Mouse (Mus musculus): ENCODE results near the gene Bcl9. TPM values are rescaled to one million over a fixed set of nuclear protein-coding genes. Genes with fewer than 3 reads are reported as not detected.
A peak's percentile ranks its signal among the peaks of the same experiment; 100 is the strongest.

Gene Bcl9
- total RNA-seq, 2 experiments from 2014 or later = 64.7 to 67.6 TPM

GRCm38 (mm10) chr3:97239793-97240192, 57.9 kb downstream of the Bcl9 start:
- TF ChIP-seq CTCF (conservative IDR thresholded peaks at IDR 0.05) = no peak
- DNase-seq (ENCODE audit: low spot score in 2 of 2) = no peak
- no peak overlapping the region for H3K27ac ChIP-seq
- H3K4me3 ChIP-seq = no peak overlapping the region

- Histone ChIP-seq H3K4me3 (no peak overlapping the region), H3K27ac (no peak overlapping the region)
- DNase-seq (ENCODE audit: low spot score in 2 of 2) = no peak
- no peak for TF ChIP-seq CTCF (conservative IDR thresholded peaks at IDR 0.05)
These were observed 58.4 kb downstream of the Bcl9 start for GRCm38 (mm10) chr3:97239316-97239715.

GRCm38 (mm10) chr3:97238521-97238920, 59.2 kb downstream of the Bcl9 start:
- no peak for DNase-seq (ENCODE audit: low spot score in 2 of 2)
- H3K27ac ChIP-seq = no peak overlapping the region
- no peak for TF ChIP-seq CTCF (conservative IDR thresholded peaks at IDR 0.05)
- H3K4me3 ChIP-seq = no peak overlapping the region

- no peak overlapping the region for H3K4me3 ChIP-seq
- no peak overlapping the region for H3K27ac ChIP-seq
- TF ChIP-seq CTCF (conservative IDR thresholded peaks at IDR 0.05) = no peak
- no peak for DNase-seq (ENCODE audit: low spot score in 2 of 2)
These were observed 60.3 kb downstream of the Bcl9 start for GRCm38 (mm10) chr3:97237403-97237802.

GRCm38 (mm10) chr3:97234797-97235196, 62.9 kb downstream of the Bcl9 start:
- no peak overlapping the region for H3K27ac ChIP-seq
- no peak for DNase-seq (ENCODE audit: low spot score in 2 of 2)
- no peak overlapping the region for H3K4me3 ChIP-seq
- no peak for TF ChIP-seq CTCF (conservative IDR thresholded peaks at IDR 0.05)

GRCm38 (mm10) chr3:97232328-97232727, 65.4 kb downstream of the Bcl9 start:
- H3K4me3 ChIP-seq = no peak overlapping the region
- DNase-seq (ENCODE audit: low spot score in 2 of 2) = no peak
- no peak overlapping the region for H3K27ac ChIP-seq
- no peak for TF ChIP-seq CTCF (conservative IDR thresholded peaks at IDR 0.05)

- DNase-seq (ENCODE audit: low spot score in 2 of 2) = no peak
- no peak overlapping the region for H3K4me3 ChIP-seq
- TF ChIP-seq CTCF (conservative IDR thresholded peaks at IDR 0.05) = no peak
- no peak overlapping the region for H3K27ac ChIP-seq
These were observed 65.9 kb downstream of the Bcl9 start for GRCm38 (mm10) chr3:97231857-97232256.

- Histone ChIP-seq H3K4me3 (no peak overlapping the region), H3K27ac (peak overlapping the region; percentile 56; the same call in 1 of the 2 replicates)
- DNase-seq (ENCODE audit: low spot score in 2 of 2) = no peak
- TF ChIP-seq CTCF (conservative IDR thresholded peaks at IDR 0.05) = peak; percentile 60
These were observed 66.9 kb downstream of the Bcl9 start for GRCm38 (mm10) chr3:97230631-97231404.

- peak overlapping the region; percentile 56 for H3K4me3 ChIP-seq
- H3K27ac ChIP-seq = peak overlapping the region; percentile 96
- no peak for TF ChIP-seq CTCF (conservative IDR thresholded peaks at IDR 0.05)
- DNase-seq (ENCODE audit: low spot score in 2 of 2) = no peak
These were observed 69.3 kb downstream of the Bcl9 start for GRCm38 (mm10) chr3:97228457-97228856.

- H3K4me3 ChIP-seq = peak overlapping the region; percentile 56
- no peak for DNase-seq (ENCODE audit: low spot score in 2 of 2)
- no peak for TF ChIP-seq CTCF (conservative IDR thresholded peaks at IDR 0.05)
- H3K27ac ChIP-seq = peak overlapping the region; percentile 96
These were observed 69.7 kb downstream of the Bcl9 start for GRCm38 (mm10) chr3:97228020-97228419.

- peak; percentile 94 to 95 for DNase-seq (ENCODE audit: low spot score in 2 of 2)
- TF ChIP-seq CTCF (conservative IDR thresholded peaks at IDR 0.05) = peak; percentile 40
- Histone ChIP-seq H3K4me3 (peak overlapping the region; percentile 56), H3K27ac (peak overlapping the region; percentile 96)
These were observed 70.3 kb downstream of the Bcl9 start for GRCm38 (mm10) chr3:97227259-97228005.

GRCm38 (mm10) chr3:97226719-97227118, 71.0 kb downstream of the Bcl9 start:
- peak overlapping the region; percentile 75 for H3K27ac ChIP-seq
- peak overlapping the region; percentile 56 for H3K4me3 ChIP-seq
- DNase-seq (ENCODE audit: low spot score in 2 of 2) = no peak
- no peak for TF ChIP-seq CTCF (conservative IDR thresholded peaks at IDR 0.05)

- DNase-seq (ENCODE audit: low spot score in 2 of 2) = no peak
- Histone ChIP-seq H3K27ac (no peak overlapping the region), H3K4me3 (no peak overlapping the region)
- no peak for TF ChIP-seq CTCF (conservative IDR thresholded peaks at IDR 0.05)
These were observed 72.5 kb downstream of the Bcl9 start for GRCm38 (mm10) chr3:97225231-97225630.

All from layer of hippocampus, adult 2 months (tissue).